Mouse (Mus musculus): ENCODE results near the gene Tra2b. TPM values are rescaled to one million over a fixed set of nuclear protein-coding genes. Genes with fewer than 3 reads are reported as not detected.

Tra2b gene
- polyA plus RNA-seq, 1 experiment from 2014 or later = 132 TPM

- H3K27ac ChIP-seq (ENCODE audit: low read depth, low read length) = no peak overlapping the region; the same call in 1 of the 2 replicates
- H3K4me2 ChIP-seq (replicated peaks; ENCODE audit: low read depth) = no peak overlapping the region
- peaks cover 62% of the 10 kb centered on the region for H3K36me3 ChIP-seq (ENCODE audit: control insufficient read depth, insufficient read depth)
- ATAC-seq = no peak
- WGBS = 92% methylated on average over 5 of the region's 5 CpGs
- no peaks in the 10 kb centered on the region for H3K9me3 ChIP-seq (ENCODE audit: control insufficient read depth)
- H3K27me3 ChIP-seq (replicated peaks; ENCODE audit: control insufficient read depth, insufficient read depth, low read length) = no peaks in the 10 kb centered on the region
- no peaks in the 10 kb centered on the region for H3K4me1 ChIP-seq (replicated peaks; ENCODE audit: control insufficient read depth, insufficient read depth, low read length)
- no peak for TF ChIP-seq CTCF (IDR thresholded peaks at IDR 0.05; ENCODE audit: low read depth)
- no peak overlapping the region for H3K4me3 ChIP-seq (ENCODE audit: low read depth, low read length)
- H3K9ac ChIP-seq (ENCODE audit: low read depth, low read length) = no peak overlapping the region
These were observed 15.5 kb downstream of the Tra2b start for GRCm38 (mm10) chr16:22250307-22250706.

DNA sequence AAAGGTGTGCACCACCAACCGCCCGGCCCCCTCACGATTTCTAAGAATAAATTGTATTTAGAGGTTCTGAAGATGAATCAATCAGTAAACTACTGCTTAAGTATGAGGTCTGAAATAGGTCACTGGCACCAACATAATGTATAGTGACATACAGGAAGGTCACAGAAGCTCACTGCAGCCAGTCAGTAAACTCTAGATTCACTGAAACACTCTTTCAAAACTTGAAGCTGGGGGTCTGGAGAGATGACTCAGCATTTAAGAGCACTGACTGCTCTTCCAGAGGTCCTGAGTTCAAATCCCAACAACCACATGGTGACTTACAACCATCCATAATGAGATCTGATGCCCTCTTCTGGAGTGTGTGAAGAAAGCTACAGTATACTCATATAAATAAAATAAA, 16.1 kb downstream of the Tra2b start:
- 94% methylated on average over 3 of the region's 3 CpGs for WGBS
- Histone ChIP-seq H3K4me2 (replicated peaks; ENCODE audit: low read depth) (no peak overlapping the region), H3K9ac (ENCODE audit: low read depth, low read length) (no peak overlapping the region), H3K4me1 (replicated peaks; ENCODE audit: control insufficient read depth, insufficient read depth, low read length) (no peaks in the 10 kb centered on the region), H3K36me3 (ENCODE audit: control insufficient read depth, insufficient read depth) (peaks cover 67% of the 10 kb centered on the region), H3K27me3 (replicated peaks; ENCODE audit: control insufficient read depth, insufficient read depth, low read length) (no peaks in the 10 kb centered on the region), H3K27ac (ENCODE audit: low read depth, low read length) (no peak overlapping the region), H3K4me3 (ENCODE audit: low read depth, low read length) (no peak overlapping the region), H3K9me3 (ENCODE audit: control insufficient read depth) (no peaks in the 10 kb centered on the region)
- ATAC-seq = no peak
- no peak for TF ChIP-seq CTCF (IDR thresholded peaks at IDR 0.05; ENCODE audit: low read depth)

GRCm38 (mm10) chr16:22242239-22242866, 23.5 kb downstream of the Tra2b start:
- peak; percentile 31; the same call in 1 of the 2 replicates for ATAC-seq
- no peaks in the 10 kb centered on the region for H3K9me3 ChIP-seq (ENCODE audit: control insufficient read depth)
- H3K27me3 ChIP-seq (replicated peaks; ENCODE audit: control insufficient read depth, insufficient read depth, low read length) = no peaks in the 10 kb centered on the region
- no peak overlapping the region for H3K4me2 ChIP-seq (replicated peaks; ENCODE audit: low read depth)
- H3K27ac ChIP-seq (ENCODE audit: low read depth, low read length) = no peak overlapping the region
- 98% methylated on average over 2 of the region's 2 CpGs for WGBS
- no peak for TF ChIP-seq CTCF (IDR thresholded peaks at IDR 0.05; ENCODE audit: low read depth)
- no peak overlapping the region for H3K4me3 ChIP-seq (ENCODE audit: low read depth, low read length)
- peaks cover 44% of the 10 kb centered on the region for H3K36me3 ChIP-seq (ENCODE audit: control insufficient read depth, insufficient read depth)
- H3K9ac ChIP-seq (ENCODE audit: low read depth, low read length) = no peak overlapping the region
- no peaks in the 10 kb centered on the region for H3K4me1 ChIP-seq (replicated peaks; ENCODE audit: control insufficient read depth, insufficient read depth, low read length)

DNA sequence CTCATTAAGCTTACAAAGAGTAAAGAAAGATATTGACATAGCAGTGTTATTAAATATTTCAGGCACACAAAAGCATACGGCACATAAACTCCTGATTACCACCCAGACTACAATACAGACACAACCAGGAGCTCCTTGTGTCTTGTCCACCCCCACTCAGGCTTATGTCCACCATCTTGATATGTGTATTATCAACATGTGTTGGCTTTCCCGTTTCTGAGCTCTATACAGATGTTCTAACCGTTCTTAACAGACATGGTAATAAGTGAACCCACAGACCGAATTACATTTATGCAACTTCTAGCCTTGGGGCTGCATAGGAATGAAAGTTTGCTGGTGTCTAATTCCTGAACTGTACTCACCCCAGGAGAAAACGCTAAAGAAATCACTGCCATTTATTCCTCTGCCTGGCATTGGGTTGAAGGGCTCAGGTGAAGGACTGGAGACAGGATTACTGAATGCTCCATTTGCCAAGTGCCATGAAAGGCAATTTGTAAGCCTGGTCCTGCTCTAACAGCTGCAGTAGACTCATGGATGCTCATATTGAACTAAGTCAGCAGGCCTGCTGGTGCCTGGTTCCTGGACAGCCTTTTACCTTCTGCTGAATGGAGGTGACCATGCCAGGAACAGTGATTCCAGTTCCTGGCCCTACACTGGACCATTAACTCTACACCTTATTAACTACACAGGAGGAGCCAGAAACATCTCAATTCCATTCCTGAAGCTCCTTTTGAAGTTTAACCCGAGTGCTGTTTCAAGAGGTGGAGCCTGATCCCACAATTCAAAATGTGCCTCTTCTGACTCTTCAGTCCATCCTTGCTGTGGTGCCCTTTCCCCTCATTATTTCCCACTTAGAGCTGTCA, 24.2 kb downstream of the Tra2b start:
- no peaks in the 10 kb centered on the region for H3K27me3 ChIP-seq (replicated peaks; ENCODE audit: control insufficient read depth, insufficient read depth, low read length)
- 77% methylated on average over 6 of the region's 6 CpGs for WGBS
- H3K4me1 ChIP-seq (replicated peaks; ENCODE audit: control insufficient read depth, insufficient read depth, low read length) = no peaks in the 10 kb centered on the region
- H3K4me3 ChIP-seq (ENCODE audit: low read depth, low read length) = no peak overlapping the region
- no peak overlapping the region for H3K9ac ChIP-seq (ENCODE audit: low read depth, low read length)
- TF ChIP-seq CTCF (IDR thresholded peaks at IDR 0.05; ENCODE audit: low read depth) = no peak
- H3K36me3 ChIP-seq (ENCODE audit: control insufficient read depth, insufficient read depth) = peaks cover 41% of the 10 kb centered on the region
- ATAC-seq = no peak; the same call in 1 of the 2 replicates
- H3K4me2 ChIP-seq (replicated peaks; ENCODE audit: low read depth) = no peak overlapping the region
- no peaks in the 10 kb centered on the region for H3K9me3 ChIP-seq (ENCODE audit: control insufficient read depth)
- H3K27ac ChIP-seq (ENCODE audit: low read depth, low read length) = no peak overlapping the region

- Histone ChIP-seq H3K27me3 (replicated peaks; ENCODE audit: control insufficient read depth, insufficient read depth, low read length) (no peaks in the 10 kb centered on the region), H3K9ac (ENCODE audit: low read depth, low read length) (no peak overlapping the region), H3K27ac (ENCODE audit: low read depth, low read length) (no peak overlapping the region), H3K36me3 (ENCODE audit: control insufficient read depth, insufficient read depth) (peaks cover 41% of the 10 kb centered on the region), H3K4me1 (replicated peaks; ENCODE audit: control insufficient read depth, insufficient read depth, low read length) (no peaks in the 10 kb centered on the region), H3K9me3 (ENCODE audit: control insufficient read depth) (no peaks in the 10 kb centered on the region), H3K4me2 (replicated peaks; ENCODE audit: low read depth) (no peak overlapping the region), H3K4me3 (ENCODE audit: low read depth, low read length) (no peak overlapping the region)
- ATAC-seq = no peak
- no peak for TF ChIP-seq CTCF (IDR thresholded peaks at IDR 0.05; ENCODE audit: low read depth)
- 93% methylated on average over 5 of the region's 5 CpGs for WGBS
These were observed 24.9 kb downstream of the Tra2b start for GRCm38 (mm10) chr16:22240856-22241255.

DNA sequence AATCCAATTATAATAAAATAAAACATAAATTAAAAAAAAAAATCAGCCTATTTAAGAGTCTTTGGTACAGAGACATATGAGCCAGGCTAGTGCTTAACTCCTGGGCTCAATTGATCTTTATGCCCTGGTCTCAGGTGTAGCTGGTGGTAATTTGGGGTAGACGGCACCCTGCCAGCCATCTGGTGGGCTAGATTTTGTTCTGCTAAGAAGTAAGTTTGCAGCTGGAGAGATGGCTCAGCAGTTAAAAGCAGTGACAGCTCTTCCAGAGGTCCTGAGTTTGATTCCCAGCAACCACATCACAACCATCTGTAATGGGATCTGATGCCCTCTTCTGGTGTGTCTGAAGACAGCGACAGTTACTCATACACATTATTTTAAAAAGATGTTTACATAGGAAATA, 25.8 kb downstream of the Tra2b start:
- H3K4me3 ChIP-seq (ENCODE audit: low read depth, low read length) = no peak overlapping the region
- H3K9me3 ChIP-seq (ENCODE audit: control insufficient read depth) = no peaks in the 10 kb centered on the region
- TF ChIP-seq CTCF (IDR thresholded peaks at IDR 0.05; ENCODE audit: low read depth) = no peak
- no peaks in the 10 kb centered on the region for H3K27me3 ChIP-seq (replicated peaks; ENCODE audit: control insufficient read depth, insufficient read depth, low read length)
- no peak overlapping the region for H3K9ac ChIP-seq (ENCODE audit: low read depth, low read length)
- H3K36me3 ChIP-seq (ENCODE audit: control insufficient read depth, insufficient read depth) = peaks cover 33% of the 10 kb centered on the region
- H3K27ac ChIP-seq (ENCODE audit: low read depth, low read length) = no peak overlapping the region
- ATAC-seq = no peak
- H3K4me1 ChIP-seq (replicated peaks; ENCODE audit: control insufficient read depth, insufficient read depth, low read length) = no peaks in the 10 kb centered on the region
- H3K4me2 ChIP-seq (replicated peaks; ENCODE audit: low read depth) = no peak overlapping the region
- WGBS = 91% methylated on average over 2 of the region's 2 CpGs

All from intestine, postnatal 0 days (tissue).